Mouse (Mus musculus) olfactory bulb, adult 2 months (tissue): ENCODE results near the gene Dlx3. TPM values are rescaled to one million over a fixed set of nuclear protein-coding genes. Genes with fewer than 3 reads are reported as not detected.
A peak's percentile ranks its signal among the peaks of the same experiment; 100 is the strongest.

Experiments
- H3K27ac ChIP-seq: fragments of 200-500 bp; 2 replicates; pipeline ENCODE4 v1.5.1; 2012; ENCODE audit warnings: low read depth, low read length; ENCODE audit not compliant: insufficient read depth
- H3K4me1 ChIP-seq: fragments of 200-500 bp; 2 replicates; pipeline ENCODE4 v1.6.1; 2012; ENCODE audit warnings: low read length; ENCODE audit not compliant: control insufficient read depth, insufficient read depth
- H3K4me3 ChIP-seq: fragments of 200-500 bp; 2 replicates; pipeline ENCODE4 v1.5.1; 2012; ENCODE audit warnings: mild to moderate bottlenecking, low read depth, low read length, moderate library complexity; ENCODE audit not compliant: insufficient read depth
- CTCF ChIP-seq: fragments of 200-500 bp; IDR thresholded peaks from 2 replicates; pipeline ENCODE4 v1.5.1; 2012; ENCODE audit warnings: low read depth, mild to moderate bottlenecking, low read length, moderate library complexity; ENCODE audit not compliant: insufficient read depth
- POLR2A ChIP-seq: fragments of 200-500 bp; IDR thresholded peaks from 2 replicates; pipeline ENCODE4 v1.6.1; 2012; ENCODE audit warnings: mild to moderate bottlenecking, low read depth, low read length, moderate library complexity; ENCODE audit not compliant: insufficient read depth
- WGBS: fragments of 180-500 bp; shearing (Covaris S2); methylation state at CpG from one replicate; pipeline ENCODE4 v1.1.7; 2018; 5-methylcytosine and 5-hydroxymethylcytosine counted together
- polyA plus RNA-seq: library from polyadenylated mRNA; stranded (reverse); fragments of >200 nt; gene quantifications from 2 replicates; pipeline ENCODE4 v1.2.4, GENCODE M21; 2012; ENCODE audit warnings: low replicate concordance; ENCODE audit not compliant: missing spikeins, insufficient read depth, insufficient read length

Dlx3 gene
- polyA plus RNA-seq, result not detected in 2 replicates

GRCm38 (mm10) chr11:95119990-95120632 lies at the start of gene Dlx3:
Gene Dlx3 (plus strand): TSS chr11:95120119.
- no peak within 1 kb of the TSS for H3K27ac ChIP-seq
- peak within 1 kb of the TSS; percentile 7; the same call in 1 of the 2 replicates for H3K4me3 ChIP-seq
- no peak for TF ChIP-seq CTCF
- TF ChIP-seq POLR2A, result no peak
- H3K4me1 ChIP-seq, result peaks cover 19% of the 10 kb centered on the region
- 2% methylated on average over 55 of the region's 55 CpGs for WGBS

- Histone ChIP-seq H3K27ac (no peak overlapping the region), H3K4me1 (peaks cover 10% of the 10 kb centered on the region; the same call in 1 of the 2 replicates), H3K4me3 (no peak overlapping the region)
- TF ChIP-seq CTCF (no peak), POLR2A (no peak)
- 74% methylated on average over 8 of the region's 8 CpGs for WGBS
Observed at GRCm38 (mm10) chr11:95070140-95071107, 49.5 kb upstream of the Dlx3 start.

GRCm38 (mm10) chr11:95071266-95071665 lies 48.7 kb upstream of the Dlx3 start:
- H3K4me1 ChIP-seq, result peaks cover 16% of the 10 kb centered on the region; the same call in 1 of the 2 replicates
- H3K4me3 ChIP-seq, result no peak overlapping the region
- TF ChIP-seq POLR2A (no peak), CTCF (no peak)
- WGBS, result 33% methylated on average over 7 of the region's 7 CpGs
- H3K27ac ChIP-seq, result no peak overlapping the region

- Histone ChIP-seq H3K27ac (no peak overlapping the region), H3K4me1 (peaks cover 24% of the 10 kb centered on the region), H3K4me3 (no peak overlapping the region)
- 83% methylated on average over 8 of the region's 8 CpGs for WGBS
- TF ChIP-seq POLR2A, result no peak
- TF ChIP-seq CTCF, result no peak
Observed at GRCm38 (mm10) chr11:95072136-95072535, 47.8 kb upstream of the Dlx3 start.

- Histone ChIP-seq H3K4me3 (no peak overlapping the region), H3K4me1 (peaks cover 24% of the 10 kb centered on the region), H3K27ac (no peak overlapping the region)
- 63% methylated on average over 5 of the region's 5 CpGs for WGBS
- TF ChIP-seq CTCF, result no peak
- no peak for TF ChIP-seq POLR2A
Observed at GRCm38 (mm10) chr11:95072804-95073203, 47.1 kb upstream of the Dlx3 start.

GRCm38 (mm10) chr11:95073835-95074234 lies 46.1 kb upstream of the Dlx3 start:
- 88% methylated on average over 4 of the region's 4 CpGs for WGBS
- no peak overlapping the region for H3K27ac ChIP-seq
- H3K4me1 ChIP-seq, result peaks cover 24% of the 10 kb centered on the region
- no peak overlapping the region for H3K4me3 ChIP-seq
- no peak for TF ChIP-seq CTCF

- WGBS, result 88% methylated on average over 4 of the region's 4 CpGs
- TF ChIP-seq POLR2A (no peak), CTCF (no peak)
- H3K27ac ChIP-seq, result no peak overlapping the region
- no peak overlapping the region for H3K4me3 ChIP-seq
- H3K4me1 ChIP-seq, result peaks cover 24% of the 10 kb centered on the region
Observed at GRCm38 (mm10) chr11:95074694-95075093, 45.2 kb upstream of the Dlx3 start.

GRCm38 (mm10) chr11:95075197-95076040 lies 44.5 kb upstream of the Dlx3 start:
- H3K27ac ChIP-seq, result no peak overlapping the region
- H3K4me1 ChIP-seq, result peaks cover 24% of the 10 kb centered on the region
- H3K4me3 ChIP-seq, result peak overlapping the region; percentile 55
- 20% methylated on average over 19 of the region's 19 CpGs for WGBS
- TF ChIP-seq CTCF, result no peak
